Mouse (Mus musculus) testis, adult 2 months (tissue): ENCODE measurements around the gene Acbd7. TPM values are rescaled to one million over a fixed set of nuclear protein-coding genes. Genes with fewer than 3 reads are reported as not detected.

Source experiments
- H3K27ac ChIP-seq: fragments of 200-500 bp; 2 replicates; pipeline ENCODE4 v1.5.1; 2012; ENCODE audit warnings: low read depth, low read length; ENCODE audit not compliant: control insufficient read depth, insufficient read depth
- H3K27me3 ChIP-seq: fragments of 200-500 bp; 2 replicates; pipeline ENCODE4 v1.6.1; 2012; ENCODE audit warnings: mild to moderate bottlenecking, low read length, moderate library complexity; ENCODE audit not compliant: control insufficient read depth, insufficient read depth
- H3K36me3 ChIP-seq: fragments of 200-500 bp; 2 replicates; pipeline ENCODE4 v1.6.1; 2012; ENCODE audit warnings: mild to moderate bottlenecking, low read length; ENCODE audit not compliant: control insufficient read depth, insufficient read depth
- H3K4me1 ChIP-seq: fragments of 200-500 bp; 2 replicates; pipeline ENCODE4 v1.6.1; 2012; ENCODE audit warnings: low read length; ENCODE audit not compliant: control insufficient read depth, insufficient read depth
- H3K4me3 ChIP-seq: fragments of 200-500 bp; 2 replicates; pipeline ENCODE4 v1.5.1; 2012; ENCODE audit warnings: low read depth, mild to moderate bottlenecking, low read length, moderate library complexity, mixed read lengths; ENCODE audit not compliant: control insufficient read depth
- CTCF ChIP-seq: fragments of 200-500 bp; IDR thresholded peaks from 2 replicates; pipeline ENCODE4 v1.5.1; 2012; ENCODE audit warnings: low read depth, mild to moderate bottlenecking, inconsistent platforms, low read length, moderate library complexity; ENCODE audit not compliant: control insufficient read depth, insufficient read depth, insufficient replicate concordance
- POLR2A ChIP-seq: fragments of 200-500 bp; IDR thresholded peaks from 2 replicates; pipeline ENCODE4 v1.6.1; 2012; ENCODE audit warnings: low read depth, mild to moderate bottlenecking, inconsistent platforms, low read length, moderate library complexity; ENCODE audit not compliant: control insufficient read depth
- polyA plus RNA-seq: library from polyadenylated mRNA; depleted of rRNA; stranded (reverse); fragments of >200 nt; gene quantifications from 2 replicates; pipeline ENCODE4 v1.2.3, GENCODE M21; 2012

Acbd7 gene
- polyA plus RNA-seq, 1 experiment: 0.33 TPM

GRCm38 (mm10) chr2:3348422-3348821 lies 12.5 kb downstream of the Acbd7 start:
- Histone ChIP-seq H3K27me3 (no peaks in the 10 kb centered on the region), H3K27ac (no peak overlapping the region), H3K4me1 (no peaks in the 10 kb centered on the region), H3K36me3 (no peaks in the 10 kb centered on the region), H3K4me3 (no peak overlapping the region)
- no peak for TF ChIP-seq CTCF
- TF ChIP-seq POLR2A: no peak

- H3K27me3 ChIP-seq: no peaks in the 10 kb centered on the region
Observed at GRCm38 (mm10) chr2:3348919-3349318, 13.0 kb downstream of the Acbd7 start.

DNA sequence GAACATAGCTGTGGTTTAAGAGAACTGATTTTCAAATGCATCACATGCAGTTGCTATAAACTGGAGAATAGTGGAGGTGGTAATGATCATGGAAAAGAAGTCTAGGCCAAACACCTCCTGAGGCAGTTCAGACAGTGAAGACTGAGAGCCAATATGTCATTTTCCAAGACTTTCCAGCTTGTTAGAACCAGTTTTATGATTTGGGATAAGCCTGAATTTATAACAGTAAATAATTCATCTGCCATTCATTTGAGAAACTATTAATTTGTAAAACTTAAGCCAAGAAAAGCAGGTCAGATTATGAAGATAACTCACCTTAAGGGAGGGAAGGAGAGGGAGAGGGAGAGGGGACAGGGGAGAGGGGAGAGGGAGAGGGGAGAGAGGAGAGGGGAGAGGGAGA lies 17.2 kb downstream of the Acbd7 start:
- no peak overlapping the region for H3K27ac ChIP-seq
- H3K27me3 ChIP-seq: no peaks in the 10 kb centered on the region
- TF ChIP-seq POLR2A (no peak), CTCF (no peak)
- H3K4me3 ChIP-seq: no peak overlapping the region
- no peaks in the 10 kb centered on the region for H3K4me1 ChIP-seq
- no peaks in the 10 kb centered on the region for H3K36me3 ChIP-seq

More at GRCm38 (mm10) chr2:3348919-3349318, 13.0 kb downstream of the Acbd7 start:
- TF ChIP-seq POLR2A (no peak), CTCF (no peak; the same call in 1 of the 2 replicates)
- no peaks in the 10 kb centered on the region for H3K36me3 ChIP-seq
- H3K4me3 ChIP-seq: no peak overlapping the region
- H3K4me1 ChIP-seq: no peaks in the 10 kb centered on the region
- no peak overlapping the region for H3K27ac ChIP-seq

GRCm38 (mm10) chr2:3355793-3356192 lies 19.8 kb downstream of the Acbd7 start:
- no peaks in the 10 kb centered on the region for H3K27me3 ChIP-seq
- TF ChIP-seq CTCF (no peak), POLR2A (no peak)
- no peak overlapping the region for H3K27ac ChIP-seq
- H3K4me1 ChIP-seq: no peaks in the 10 kb centered on the region
- no peaks in the 10 kb centered on the region for H3K36me3 ChIP-seq
- H3K4me3 ChIP-seq: no peak overlapping the region

GRCm38 (mm10) chr2:3356311-3356710 lies 20.3 kb downstream of the Acbd7 start:
- no peak overlapping the region for H3K4me3 ChIP-seq
- H3K36me3 ChIP-seq: no peaks in the 10 kb centered on the region
- H3K4me1 ChIP-seq: no peaks in the 10 kb centered on the region
- TF ChIP-seq POLR2A: no peak
- no peak for TF ChIP-seq CTCF
- H3K27me3 ChIP-seq: no peaks in the 10 kb centered on the region
- no peak overlapping the region for H3K27ac ChIP-seq

DNA sequence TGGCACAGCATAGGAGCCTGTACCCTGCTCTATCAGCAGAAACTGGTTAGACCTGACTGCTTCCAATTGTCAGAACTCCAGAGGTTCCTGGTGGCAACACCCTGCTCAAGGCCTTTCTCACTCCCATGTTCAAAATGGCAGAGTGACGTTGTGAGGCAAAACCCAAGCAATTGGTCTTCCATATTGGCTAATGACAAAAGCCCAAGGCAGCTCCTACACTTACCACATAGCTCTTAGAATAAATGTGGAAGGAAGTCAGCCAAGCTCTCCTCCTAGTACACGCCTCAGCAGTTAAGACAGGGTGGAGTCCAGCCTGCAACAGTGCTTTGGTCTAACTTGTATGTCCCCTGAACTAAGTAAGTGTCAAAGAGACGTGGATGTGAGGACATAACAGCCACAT lies 21.9 kb downstream of the Acbd7 start:
- Histone ChIP-seq H3K27me3 (no peaks in the 10 kb centered on the region), H3K4me3 (no peak overlapping the region), H3K27ac (no peak overlapping the region), H3K4me1 (no peaks in the 10 kb centered on the region), H3K36me3 (no peaks in the 10 kb centered on the region)
- TF ChIP-seq CTCF: no peak
- no peak for TF ChIP-seq POLR2A

DNA sequence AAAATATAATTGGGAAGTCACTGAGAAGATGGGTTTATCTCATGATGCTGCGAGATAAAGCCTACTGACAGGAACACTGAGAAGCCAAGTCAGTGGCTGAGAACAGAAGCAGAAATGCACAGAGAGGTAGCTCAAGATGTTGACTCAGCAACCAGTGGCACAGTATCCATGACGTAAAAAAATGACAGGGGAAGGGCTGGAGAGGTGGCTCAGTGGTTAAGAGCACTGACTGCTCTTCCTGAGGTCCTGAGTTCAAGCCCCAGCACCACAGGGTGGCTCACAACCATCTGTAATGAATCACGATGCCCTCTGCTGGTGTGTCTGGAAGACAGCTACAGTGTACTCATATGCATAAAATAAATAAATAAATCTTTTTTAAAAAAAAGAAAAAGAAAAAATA lies 25.1 kb downstream of the Acbd7 start:
- no peak for TF ChIP-seq CTCF
- TF ChIP-seq POLR2A: no peak

GRCm38 (mm10) chr2:3365127-3365526 lies 29.2 kb downstream of the Acbd7 start:
- H3K36me3 ChIP-seq: no peaks in the 10 kb centered on the region
- H3K4me1 ChIP-seq: no peaks in the 10 kb centered on the region
- TF ChIP-seq POLR2A: no peak
- TF ChIP-seq CTCF: no peak
- no peak overlapping the region for H3K4me3 ChIP-seq
- H3K27ac ChIP-seq: no peak overlapping the region
- H3K27me3 ChIP-seq: no peaks in the 10 kb centered on the region

More for the DNA sequence above, 25.1 kb downstream of the Acbd7 start:
- no peak overlapping the region for H3K4me3 ChIP-seq
- no peaks in the 10 kb centered on the region for H3K4me1 ChIP-seq
- H3K27me3 ChIP-seq: no peaks in the 10 kb centered on the region
- no peak overlapping the region for H3K27ac ChIP-seq
- H3K36me3 ChIP-seq: no peaks in the 10 kb centered on the region
